Mouse (Mus musculus) heart, postnatal 0 days (tissue): ENCODE results near the gene Gm39566.

Experiments
- CTCF ChIP-seq: IDR thresholded peaks from 2 replicates; pipeline ENCODE4 v1.5.1; 2016; ENCODE audit warnings: antibody characterized with exemption, control low read depth, low read depth
- EP300 ChIP-seq: IDR thresholded peaks from 2 replicates; pipeline ENCODE4 v1.6.1; 2016; ENCODE audit warnings: antibody characterized with exemption, low read depth

GRCm38 (mm10) chr11:69823456-69823855 lies 8.4 kb upstream of the Gm39566 start:
- no peak for TF ChIP-seq CTCF
- TF ChIP-seq EP300: no peak
